Mouse (Mus musculus): ENCODE measurements around the gene Serpinb6b.

Gene Serpinb6b

GRCm38 (mm10) chr13:32974889-32975460 lies 10.0 kb downstream of the Serpinb6b start:
- DNase-seq (ENCODE audit: low spot score in 2 of 2), result no peak

- no peak for DNase-seq (ENCODE audit: low spot score in 2 of 2)
These were observed 10.7 kb downstream of the Serpinb6b start for GRCm38 (mm10) chr13:32975710-32976109.

DNA sequence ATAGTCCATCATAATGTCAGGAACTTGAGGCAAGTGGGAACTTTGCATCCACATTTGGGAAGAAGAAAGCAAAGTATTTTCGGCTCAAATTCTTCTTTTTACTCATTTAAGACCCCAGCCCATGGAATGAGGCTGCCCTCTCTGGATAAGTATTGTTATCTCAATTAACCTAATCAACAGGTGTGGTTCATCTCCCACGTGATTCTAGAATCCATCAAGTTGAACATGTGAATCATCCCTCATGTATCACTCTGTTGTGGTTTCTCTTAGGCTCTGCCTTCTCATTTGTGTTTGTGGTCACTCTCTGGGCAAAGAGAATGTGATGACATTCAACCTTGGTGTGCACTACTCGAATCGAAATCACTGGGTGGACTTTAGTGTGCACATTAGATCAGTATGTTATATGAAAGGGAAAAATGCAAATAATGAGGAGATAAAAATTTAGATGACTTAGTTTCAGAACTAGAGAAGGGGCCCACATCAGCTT lies 17.6 kb downstream of the Serpinb6b start:
- peak in 1 of 2 experiments; percentile 58 for DNase-seq (ENCODE audit: low spot score in 2 of 2)

- DNase-seq (ENCODE audit: low spot score in 2 of 2), result no peak
These were observed 21.2 kb downstream of the Serpinb6b start for GRCm38 (mm10) chr13:32986256-32986655.

DNA sequence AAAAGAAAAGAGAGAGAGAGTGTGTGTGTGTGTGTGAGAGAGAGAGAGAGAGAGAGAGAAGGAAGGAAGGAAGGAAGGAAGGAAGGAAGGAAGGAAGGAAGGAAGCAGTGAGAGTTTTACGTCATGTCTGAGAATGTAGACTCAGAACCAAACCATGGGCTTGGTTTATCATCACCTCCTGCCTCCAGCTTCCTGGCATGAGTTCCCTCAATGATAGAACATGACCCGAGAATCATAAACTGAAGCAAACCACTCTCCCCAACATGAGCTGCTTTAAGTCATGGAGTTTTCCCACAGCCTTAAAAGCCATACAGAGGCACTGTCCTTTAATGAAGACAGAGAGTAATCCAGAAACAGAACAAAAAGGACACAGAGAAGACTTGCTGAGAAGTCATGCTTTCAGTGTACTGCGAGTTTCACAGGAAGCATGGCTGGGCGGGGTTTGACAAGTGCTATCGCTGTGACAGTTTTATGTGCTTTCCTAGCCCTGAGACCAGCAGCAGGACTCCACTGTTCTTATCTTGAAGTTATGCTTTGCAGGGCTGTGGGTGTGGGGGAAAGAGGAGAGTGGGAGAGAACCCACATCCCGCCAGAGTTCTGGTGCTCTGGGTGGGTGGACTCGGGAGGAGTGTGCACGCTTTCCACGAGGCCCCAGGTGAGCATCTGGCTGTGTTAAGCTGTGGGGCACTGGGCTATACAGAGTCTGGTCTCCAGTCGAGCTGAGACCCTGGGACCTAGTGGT lies 28.3 kb downstream of the Serpinb6b start:
- peak; percentile 76 to 89 for DNase-seq (ENCODE audit: low spot score in 2 of 2)

- DNase-seq (ENCODE audit: low spot score in 2 of 2), result no peak
These were observed 28.9 kb downstream of the Serpinb6b start for GRCm38 (mm10) chr13:32993894-32994242.

- no peak for DNase-seq (ENCODE audit: low spot score in 2 of 2)
These were observed 30.0 kb downstream of the Serpinb6b start for GRCm38 (mm10) chr13:32995051-32995450.

DNA sequence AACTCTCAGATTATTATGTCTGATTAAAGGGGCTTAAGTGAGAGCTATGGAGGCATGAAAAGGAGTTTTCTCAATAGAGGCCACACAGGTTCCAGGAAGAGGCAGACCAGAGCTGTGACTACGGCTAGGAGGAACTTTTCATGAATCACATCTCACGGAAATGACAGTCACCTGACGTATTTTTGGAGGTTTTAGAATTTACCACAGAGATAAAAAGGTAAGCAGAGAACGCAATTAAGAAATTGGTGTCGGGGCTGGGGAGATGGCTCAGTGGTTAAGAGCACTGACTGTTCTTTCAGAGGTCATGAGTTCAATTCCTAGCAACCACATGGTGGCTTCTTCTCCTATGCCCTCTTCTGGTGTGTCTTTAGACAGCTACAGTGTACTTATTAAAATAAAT lies 36.3 kb downstream of the Serpinb6b start:
- DNase-seq (ENCODE audit: low spot score in 2 of 2), result peak; percentile 53 to 78

- no peak for DNase-seq (ENCODE audit: low spot score in 2 of 2)
These were observed 37.9 kb downstream of the Serpinb6b start, which contains the start of gene Serpinb9 for GRCm38 (mm10) chr13:33002950-33003349. Gene Serpinb9, plus strand, starts transcription at chr13:33003250.

DNA sequence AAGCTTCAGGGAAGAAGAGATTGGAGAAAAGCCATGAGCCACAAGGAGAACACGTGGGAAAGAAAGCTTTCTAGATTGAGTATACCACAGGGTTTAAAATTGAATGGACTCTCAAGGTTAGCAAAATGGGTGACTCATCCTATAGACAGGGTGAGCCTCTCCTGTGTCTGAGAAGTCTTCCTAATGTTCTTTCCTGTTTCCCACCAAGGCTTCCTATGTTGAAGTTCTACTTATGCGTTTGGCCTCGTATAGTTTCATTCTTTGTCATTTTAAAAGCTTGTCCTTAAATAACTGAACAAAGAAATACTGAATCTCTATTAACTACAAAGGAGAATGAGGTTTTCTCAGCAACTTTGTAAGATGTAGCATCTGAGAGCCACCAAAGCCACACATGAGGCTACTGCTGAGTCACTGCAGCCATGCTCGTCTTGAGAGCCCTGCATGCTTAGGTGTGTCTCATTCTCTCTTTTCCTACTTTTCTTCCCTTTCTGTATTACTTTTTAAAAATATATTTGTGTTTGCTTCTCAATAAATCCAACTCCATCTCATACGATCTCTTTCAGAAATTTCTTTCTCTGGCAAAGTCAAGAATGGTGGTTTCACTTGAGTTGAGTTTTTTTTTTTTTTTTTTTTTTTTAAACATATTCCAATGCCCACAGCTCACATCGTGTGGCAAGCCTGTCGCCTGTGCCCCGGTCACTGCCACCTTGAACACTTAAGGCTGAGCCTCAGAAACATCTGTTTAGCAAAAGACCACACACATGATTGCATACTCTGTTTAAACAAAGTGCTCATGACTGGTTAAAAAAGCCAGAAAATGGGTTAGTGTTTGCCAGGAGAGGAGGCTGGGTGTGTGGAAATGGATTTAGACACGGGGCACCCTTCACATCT lies 38.8 kb downstream of the Serpinb6b start:
- peak in 1 of 2 experiments; percentile 64 for DNase-seq (ENCODE audit: low spot score in 2 of 2)

- DNase-seq (ENCODE audit: low spot score in 2 of 2), result peak; percentile 75 to 80
These were observed 39.6 kb downstream of the Serpinb6b start for GRCm38 (mm10) chr13:33004414-33005105.

GRCm38 (mm10) chr13:33005501-33006075 lies 40.6 kb downstream of the Serpinb6b start:
- peak in 1 of 2 experiments; percentile 38 for DNase-seq (ENCODE audit: low spot score in 2 of 2)

DNA sequence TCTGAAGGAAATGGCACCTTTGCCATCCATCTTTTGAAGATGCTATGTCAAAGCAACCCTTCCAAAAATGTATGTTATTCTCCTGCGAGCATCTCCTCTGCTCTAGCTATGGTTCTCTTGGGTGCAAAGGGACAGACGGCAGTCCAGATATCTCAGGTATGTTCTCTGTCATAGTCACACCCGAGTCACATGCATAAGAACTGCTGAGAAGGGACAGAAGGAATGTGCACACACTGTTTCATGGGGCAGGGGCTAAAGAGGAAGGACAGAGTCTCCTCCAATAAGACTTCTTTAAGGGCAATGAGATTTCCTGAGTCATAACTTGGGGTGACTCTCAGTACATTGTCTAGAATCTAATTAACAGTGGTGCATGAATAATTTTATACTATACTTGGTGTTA lies 41.5 kb downstream of the Serpinb6b start:
- no peak for DNase-seq (ENCODE audit: low spot score in 2 of 2)

- no peak for DNase-seq (ENCODE audit: low spot score in 2 of 2)
These were observed 47.4 kb downstream of the Serpinb6b start for GRCm38 (mm10) chr13:33012395-33012794.

DNA sequence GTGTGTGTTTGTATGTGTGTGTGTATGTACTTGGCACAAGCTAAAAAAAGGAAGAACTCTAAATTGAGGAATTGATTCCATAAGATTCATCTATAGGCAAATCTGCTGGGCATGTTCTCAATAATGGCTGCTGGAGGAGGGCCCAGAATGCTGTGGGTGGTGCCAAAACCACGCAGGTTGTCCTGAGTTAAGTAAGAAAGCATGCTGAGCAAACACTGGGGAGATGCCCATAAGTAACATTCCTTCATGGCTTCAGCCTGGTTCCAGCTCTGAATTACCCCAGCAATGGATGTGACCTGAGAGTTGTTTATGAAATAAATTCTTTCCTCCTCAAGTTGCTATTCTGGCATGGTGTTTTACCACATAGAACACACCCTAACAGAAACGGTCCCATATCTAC lies 48.3 kb downstream of the Serpinb6b start:
- DNase-seq (ENCODE audit: low spot score in 2 of 2), result no peak

- no peak for DNase-seq (ENCODE audit: low spot score in 2 of 2)
These were observed 57.4 kb downstream of the Serpinb6b start for GRCm38 (mm10) chr13:33022371-33022770.

DNA sequence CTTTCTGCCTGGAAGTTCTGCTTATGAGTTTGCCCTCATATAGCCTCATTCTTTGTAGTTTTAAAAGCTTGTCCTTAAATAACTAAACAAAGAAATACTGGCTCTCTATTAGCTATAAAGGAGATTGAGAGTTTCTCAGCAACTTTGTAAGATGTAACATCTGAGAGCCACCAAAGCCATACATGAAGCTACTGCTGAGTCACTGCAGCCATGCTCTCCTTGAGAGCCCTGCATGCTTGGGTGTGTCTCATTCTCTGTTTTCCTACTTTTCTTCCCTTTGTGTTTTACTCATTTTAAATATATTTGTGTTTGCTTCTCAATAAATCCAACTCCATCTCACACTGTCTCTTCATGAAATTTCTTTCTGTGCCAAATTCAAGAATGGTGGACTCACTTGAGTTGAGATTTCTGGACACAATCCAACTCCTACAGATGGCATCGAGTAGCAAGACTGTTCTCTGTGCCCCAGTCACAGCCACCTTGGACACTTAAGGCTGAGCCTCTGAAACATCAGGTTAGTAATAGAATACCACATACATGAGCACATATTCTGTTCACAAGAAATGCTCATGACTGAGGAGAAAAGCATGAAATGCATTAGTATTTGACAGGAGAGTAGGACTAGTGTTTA lies 61.5 kb downstream of the Serpinb6b start:
- no peak for DNase-seq (ENCODE audit: low spot score in 2 of 2)

GRCm38 (mm10) chr13:33027244-33027643 lies 62.2 kb downstream of the Serpinb6b start, which contains the start of gene Serpinb9b:
Gene Serpinb9b, plus strand, starts transcription at chr13:33027416.
- DNase-seq (ENCODE audit: low spot score in 2 of 2), result peak in 1 of 2 experiments; percentile 34

- DNase-seq (ENCODE audit: low spot score in 2 of 2), result no peak
These were observed 63.1 kb downstream of the Serpinb6b start for GRCm38 (mm10) chr13:33028146-33028545.

DNA sequence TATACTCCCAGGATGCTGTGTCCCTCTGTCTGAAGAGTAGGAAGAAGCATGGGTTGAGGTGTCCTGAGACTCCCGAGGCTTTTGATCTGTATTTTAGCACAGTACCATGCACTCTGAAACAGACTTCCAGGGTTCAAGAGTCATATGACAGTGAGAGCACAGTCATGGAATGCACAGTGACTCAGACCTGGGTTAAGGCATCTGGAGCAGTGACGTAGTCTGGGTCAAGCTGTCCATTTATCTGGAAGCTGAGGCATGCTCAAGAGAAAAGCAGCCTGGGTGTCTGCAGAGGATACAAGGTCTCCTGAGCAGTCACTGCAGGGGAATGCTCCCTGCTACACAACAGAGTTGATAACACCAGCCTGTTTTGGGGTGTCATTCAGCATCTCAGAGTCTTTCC lies 63.5 kb downstream of the Serpinb6b start:
- DNase-seq (ENCODE audit: low spot score in 2 of 2), result no peak
